Mouse (Mus musculus): Measurements from ENCODE around the gene Cldn34c3. TPM values are rescaled to one million over a fixed set of nuclear protein-coding genes. Genes with fewer than 3 reads are reported as not detected.
"Not testable (repeated sequence)": the region's sequence is repeated elsewhere in the genome, so short reads cannot be mapped to it uniquely, and the experiment has no call there.

The Cldn34c3 gene
- polyA plus RNA-seq (2016; fragmentation: Nextera tagmentation; extraction: Ambion mirVana): not detected in 2 replicates

DNA sequence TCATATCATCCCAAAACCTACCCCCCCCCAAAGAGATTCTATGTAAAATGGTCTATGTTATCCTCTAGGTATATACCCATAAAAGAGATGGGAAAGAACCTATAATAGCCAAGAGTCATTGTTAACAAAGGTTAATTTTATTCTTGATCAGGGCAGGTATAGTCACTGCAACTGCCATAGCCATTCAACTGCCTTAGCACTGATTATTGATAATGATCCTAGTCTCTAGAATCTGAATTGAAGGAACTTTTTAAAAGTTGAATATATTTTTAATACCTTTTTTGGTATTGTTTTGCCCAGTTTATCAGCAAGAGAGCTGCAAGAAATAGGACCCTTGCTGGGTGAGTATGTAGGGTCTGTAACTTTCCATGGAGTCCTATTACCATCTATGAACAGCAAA is at the start of gene Cldn34c3:
TSS of gene Cldn34c3 (plus strand) at position 301 of the 400 bp plus-strand sequence.
- not testable (repeated sequence) for H3K4me3 ChIP-seq; H3K9ac ChIP-seq (replicated peaks); H3K4me1 ChIP-seq; H3K27me3 ChIP-seq; H3K36me3 ChIP-seq; H3K27ac ChIP-seq (replicated peaks); H3K4me2 ChIP-seq (replicated peaks); ATAC-seq (ENCODE audit: low FRiP score, low read depth); H3K9me3 ChIP-seq

Other genes starting within 250 kb of the Cldn34c3 start
- gene Cldn34c2, start 212.0 kb upstream of the Cldn34c3 start, polyA plus RNA-seq (2016; fragmentation: Nextera tagmentation; extraction: Ambion mirVana): not detected in 2 replicates
- not detected in 2 replicates for gene Gm17467, start 88.9 kb upstream of the Cldn34c3 start, polyA plus RNA-seq (2016; fragmentation: Nextera tagmentation; extraction: Ambion mirVana)